Mouse (Mus musculus) hindbrain, postnatal 0 days (tissue): Measurements from ENCODE around the gene Lsp1. TPM values are rescaled to one million over a fixed set of nuclear protein-coding genes. Genes with fewer than 3 reads are reported as not detected.

ENCODE experiments used
- ATAC-seq: fragments of 200-750 bp; cut with Nextera tagmentation; 2 replicates; pipeline ENCODE4 v1.8.0; 2017; ENCODE audit warnings: mild to moderate bottlenecking, moderate TSS enrichment, moderate library complexity
- DNase-seq: peaks from one replicate; pipeline ENCODE4 v3.0.0-alpha.2; 2015; ENCODE audit warnings: low spot score
- H3K27ac ChIP-seq: fragments of 300-500 bp; sonication (generic); 2 replicates; pipeline ENCODE4 v1.5.1; 2014; ENCODE audit warnings: mild to moderate bottlenecking
- H3K27me3 ChIP-seq: fragments of 300-500 bp; sonication (generic); 2 replicates; pipeline ENCODE4 v1.6.1; 2014; ENCODE audit warnings: low read length, mixed read lengths; ENCODE audit not compliant: insufficient read depth
- H3K36me3 ChIP-seq: fragments of 300-500 bp; sonication (generic); 2 replicates; pipeline ENCODE4 v1.6.1; 2014; ENCODE audit warnings: low read length, mixed read lengths; ENCODE audit not compliant: insufficient read depth
- H3K4me1 ChIP-seq: fragments of 300-500 bp; sonication (generic); 2 replicates; pipeline ENCODE4 v1.6.1; 2014; ENCODE audit warnings: antibody characterized with exemption, low read length, mixed read lengths; ENCODE audit not compliant: insufficient read depth
- H3K4me2 ChIP-seq: fragments of 300-500 bp; sonication (generic); 2 replicates; pipeline ENCODE4 v1.6.1; 2014; ENCODE audit warnings: low read depth, mild to moderate bottlenecking, low read length, moderate library complexity, mixed read lengths
- H3K4me3 ChIP-seq: fragments of 300-500 bp; sonication (generic); 2 replicates; pipeline ENCODE4 v1.5.1; 2014; ENCODE audit warnings: low read length
- H3K9ac ChIP-seq: fragments of 300-500 bp; sonication (generic); replicated peaks from 2 replicates; pipeline ENCODE4 v1.6.1; 2014; ENCODE audit warnings: mild to moderate bottlenecking, low read length, moderate library complexity, mixed read lengths
- H3K9me3 ChIP-seq: fragments of 300-500 bp; sonication (generic); 2 replicates; pipeline ENCODE4 v1.6.1; 2016; ENCODE audit warnings: low read length, mixed read lengths
- CTCF ChIP-seq: IDR thresholded peaks from 2 replicates; pipeline ENCODE4 v1.5.1; 2016; ENCODE audit warnings: antibody characterized with exemption, control low read depth, low read depth
- WGBS: fragments of 180-500 bp; shearing (Covaris S2); extraction: QIAGEN DNeasy Blood & Tissue Kit; methylation state at CpG from one replicate; pipeline ENCODE4 v1.1.7; 2014; 5-methylcytosine and 5-hydroxymethylcytosine counted together
- polyA plus RNA-seq: library from polyadenylated mRNA; unstranded; fragments of >200 nt; fragmentation: Nextera tagmentation; extraction: Ambion mirVana; gene quantifications from 2 replicates; pipeline ENCODE4 v1.2.1, GENCODE M21; 2015
- total RNA-seq: library from RNA; depleted of rRNA; stranded (reverse); fragments of >200 nt; gene quantifications from 2 replicates; pipeline ENCODE4 v1.2.3, GENCODE M21; 2014

The Lsp1 gene
- total and polyA plus RNA-seq, 2 experiments from 2014 or later, result 4.6 to 7.2 TPM

DNA sequence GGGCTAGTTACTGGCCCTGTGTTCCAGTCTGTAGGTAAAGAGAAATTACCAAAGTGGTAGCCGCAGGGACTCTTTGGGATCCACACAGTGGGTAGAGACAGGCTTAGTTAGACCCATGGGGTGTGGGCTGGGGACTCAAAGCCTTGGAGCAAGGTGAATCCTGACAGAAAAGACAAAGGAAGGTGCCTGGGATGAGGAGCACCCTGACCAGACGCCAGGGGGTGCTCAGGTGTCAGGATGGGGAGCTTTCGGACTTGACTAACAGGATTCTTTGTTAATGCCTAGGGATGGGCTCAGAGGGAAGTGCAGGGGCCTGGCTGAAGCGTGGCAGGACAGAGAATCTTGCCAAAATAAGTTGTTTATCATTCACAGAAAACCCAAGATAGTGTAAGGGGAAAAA, 61.7 kb downstream of the Lsp1 start:
- Histone ChIP-seq H3K9ac (no peak overlapping the region), H3K27ac (no peak overlapping the region), H3K36me3 (no peaks in the 10 kb centered on the region), H3K27me3 (no peaks in the 10 kb centered on the region), H3K4me2 (no peak overlapping the region), H3K4me1 (no peaks in the 10 kb centered on the region), H3K4me3 (no peak overlapping the region), H3K9me3 (no peaks in the 10 kb centered on the region)
- ATAC-seq, result no peak
- peak; percentile 49 for TF ChIP-seq CTCF
- 36% methylated on average over 4 of the region's 4 CpGs for WGBS
- DNase-seq, result no peak

DNA sequence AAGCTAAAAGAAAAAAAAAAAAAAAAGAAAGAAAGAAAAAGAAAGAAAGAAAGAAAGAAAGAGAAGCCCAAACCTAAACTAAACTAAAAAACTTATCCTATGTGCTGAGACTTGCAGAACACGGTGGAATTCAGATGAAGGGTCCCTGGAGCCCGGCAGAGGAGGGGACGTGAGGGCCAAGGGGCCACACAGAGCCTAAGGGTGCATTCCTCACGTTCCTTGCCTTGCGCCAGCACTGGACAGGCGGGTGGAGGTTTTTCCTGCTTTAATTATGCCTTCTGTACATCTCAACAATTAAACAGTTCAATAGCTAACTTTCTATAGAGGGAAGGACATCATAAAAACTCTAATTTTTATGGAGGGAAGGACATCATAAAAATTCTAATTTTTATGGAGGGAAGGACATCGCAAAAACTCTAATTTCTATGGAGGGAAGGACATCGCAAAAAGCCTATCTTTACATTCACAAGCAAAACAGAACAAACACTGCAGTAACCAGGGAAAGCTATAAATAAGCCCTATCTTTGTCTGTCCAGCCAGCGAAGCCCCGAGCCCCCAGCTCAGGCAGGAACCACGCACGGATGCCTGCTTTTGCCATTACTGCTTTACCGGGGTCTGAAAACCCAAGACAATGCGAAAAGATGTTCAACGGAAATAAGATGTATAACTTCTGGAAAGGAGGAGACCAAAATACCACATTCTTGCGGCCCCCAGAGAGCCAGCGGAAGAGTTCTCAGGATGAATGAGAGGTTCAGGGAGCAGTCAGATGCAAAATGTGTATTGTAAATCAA, 62.8 kb downstream of the Lsp1 start:
- Histone ChIP-seq H3K4me2 (no peak overlapping the region), H3K27me3 (no peaks in the 10 kb centered on the region), H3K9ac (no peak overlapping the region), H3K4me1 (no peaks in the 10 kb centered on the region), H3K4me3 (no peak overlapping the region), H3K9me3 (no peaks in the 10 kb centered on the region), H3K27ac (no peak overlapping the region), H3K36me3 (no peaks in the 10 kb centered on the region)
- TF ChIP-seq CTCF, result no peak
- no peak for ATAC-seq
- 56% methylated on average over 17 of the region's 17 CpGs for WGBS
- no peak for DNase-seq

DNA sequence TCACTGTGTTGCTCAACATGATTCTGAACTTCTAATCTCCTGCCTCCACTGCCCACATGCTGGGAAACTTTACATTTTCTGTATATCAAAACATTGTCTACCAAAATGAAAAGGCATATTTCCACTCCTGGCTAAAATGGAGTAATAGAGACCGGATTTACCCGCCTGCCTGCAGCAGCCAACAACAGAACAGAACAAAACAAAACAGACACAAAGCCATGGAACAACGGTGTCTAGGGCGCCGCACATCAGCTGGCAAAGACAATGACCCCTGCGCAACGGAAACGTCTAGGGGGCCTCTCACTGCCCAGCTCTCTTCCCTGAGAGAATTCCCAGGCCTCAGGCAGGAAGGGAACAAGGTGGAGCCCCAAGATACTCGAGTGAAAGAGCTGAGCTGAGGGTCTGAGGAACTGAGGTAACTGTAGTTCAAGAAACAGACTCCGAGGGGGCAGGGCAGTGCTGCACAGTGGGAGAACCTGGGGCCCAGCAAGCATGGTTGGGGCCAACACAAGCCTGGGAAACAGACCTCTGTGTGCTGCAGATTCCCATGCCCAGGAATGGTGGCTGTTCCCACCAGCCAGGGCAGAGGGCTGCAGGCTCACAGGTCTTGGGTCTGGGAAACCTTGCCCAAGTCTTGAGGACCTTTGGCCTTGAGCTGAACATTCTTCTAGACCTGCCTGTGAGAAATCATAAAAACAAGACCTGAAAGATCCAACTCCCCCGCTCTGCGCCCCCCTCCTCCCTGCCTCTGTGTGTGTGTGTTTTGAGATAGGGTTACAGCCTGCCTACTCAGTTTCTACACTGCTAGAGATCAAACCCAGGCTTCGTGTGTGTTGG, 65.0 kb downstream of the Lsp1 start:
- no peak for TF ChIP-seq CTCF
- Histone ChIP-seq H3K27me3 (no peaks in the 10 kb centered on the region), H3K4me3 (no peak overlapping the region), H3K4me1 (no peaks in the 10 kb centered on the region), H3K36me3 (no peaks in the 10 kb centered on the region), H3K27ac (no peak overlapping the region), H3K9me3 (no peaks in the 10 kb centered on the region), H3K9ac (no peak overlapping the region), H3K4me2 (no peak overlapping the region)
- ATAC-seq, result no peak
- WGBS, result 29% methylated on average over 13 of the region's 13 CpGs
- DNase-seq, result no peak

DNA sequence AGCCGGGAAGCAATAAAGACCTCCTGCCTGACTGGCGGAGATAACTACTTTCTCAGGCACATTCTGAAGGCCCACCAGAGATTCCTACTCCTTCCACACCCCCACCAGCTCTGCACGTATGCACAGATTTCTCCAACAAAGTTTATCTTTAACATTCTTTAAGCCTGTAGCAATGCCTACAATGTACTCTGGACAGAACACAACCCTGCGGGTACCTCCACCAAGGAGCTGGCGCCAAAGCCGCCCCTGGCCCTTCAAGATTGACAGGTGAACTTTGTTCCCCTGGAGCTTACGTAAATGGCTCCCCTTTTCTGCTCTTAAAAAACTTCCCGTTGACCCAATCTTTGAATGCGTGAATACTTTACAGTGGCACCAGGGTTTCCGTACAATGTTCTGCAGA, 68.7 kb downstream of the Lsp1 start:
- ATAC-seq, result no peak

GRCm38 (mm10) chr7:142531973-142532521, 71.4 kb downstream of the Lsp1 start:
- 83% methylated on average over 4 of the region's 4 CpGs for WGBS
- Histone ChIP-seq H3K4me1 (peaks cover 10% of the 10 kb centered on the region), H3K4me2 (no peak overlapping the region), H3K9ac (peak overlapping the region; percentile 59; the same call in 1 of the 2 replicates), H3K27me3 (no peaks in the 10 kb centered on the region), H3K4me3 (no peak overlapping the region), H3K9me3 (no peaks in the 10 kb centered on the region), H3K27ac (0 out of 2 replicates have a peak overlapping the region, but pooled peaks have one; percentile 36), H3K36me3 (0 out of 2 replicates have a peak, but pooled peaks cover 3% of the 10 kb centered on the region)
- no peak for TF ChIP-seq CTCF
- DNase-seq (no peak), ATAC-seq (no peak)

More for the DNA sequence above, 68.7 kb downstream of the Lsp1 start:
- Histone ChIP-seq H3K9me3 (no peaks in the 10 kb centered on the region), H3K9ac (no peak overlapping the region), H3K4me3 (no peak overlapping the region), H3K36me3 (no peaks in the 10 kb centered on the region), H3K27ac (no peak overlapping the region), H3K27me3 (no peaks in the 10 kb centered on the region), H3K4me1 (peaks cover 10% of the 10 kb centered on the region), H3K4me2 (no peak overlapping the region)
- WGBS, result 59% methylated on average over 10 of the region's 10 CpGs
- no peak for TF ChIP-seq CTCF
- DNase-seq, result no peak

GRCm38 (mm10) chr7:142532671-142533058, 72.1 kb downstream of the Lsp1 start, which contains the start of gene Mrpl23:
Mrpl23 (plus strand) TSS chr7:142532686.
- peak within 1 kb of the TSS; percentile 59 for H3K9ac ChIP-seq
- peak within 1 kb of the TSS; percentile 55 for H3K4me3 ChIP-seq
- ATAC-seq (peak; percentile 77), DNase-seq (no peak)
- WGBS, result 5% methylated on average over 16 of the region's 17 CpGs
- TF ChIP-seq CTCF, result no peak
- no peaks in the 10 kb centered on the region for H3K9me3 ChIP-seq
- H3K27me3 ChIP-seq, result no peaks in the 10 kb centered on the region
- peaks cover 10% of the 10 kb centered on the region for H3K4me1 ChIP-seq
- 0 out of 2 replicates have a peak, but pooled peaks cover 3% of the 10 kb centered on the region for H3K36me3 ChIP-seq
- H3K27ac ChIP-seq, result peak within 1 kb of the TSS; percentile 75
- peak within 1 kb of the TSS; percentile 70 for H3K4me2 ChIP-seq
